Comparison of ENCODE assay signal across 8 mouse cellular contexts in the genomic region with DNA sequence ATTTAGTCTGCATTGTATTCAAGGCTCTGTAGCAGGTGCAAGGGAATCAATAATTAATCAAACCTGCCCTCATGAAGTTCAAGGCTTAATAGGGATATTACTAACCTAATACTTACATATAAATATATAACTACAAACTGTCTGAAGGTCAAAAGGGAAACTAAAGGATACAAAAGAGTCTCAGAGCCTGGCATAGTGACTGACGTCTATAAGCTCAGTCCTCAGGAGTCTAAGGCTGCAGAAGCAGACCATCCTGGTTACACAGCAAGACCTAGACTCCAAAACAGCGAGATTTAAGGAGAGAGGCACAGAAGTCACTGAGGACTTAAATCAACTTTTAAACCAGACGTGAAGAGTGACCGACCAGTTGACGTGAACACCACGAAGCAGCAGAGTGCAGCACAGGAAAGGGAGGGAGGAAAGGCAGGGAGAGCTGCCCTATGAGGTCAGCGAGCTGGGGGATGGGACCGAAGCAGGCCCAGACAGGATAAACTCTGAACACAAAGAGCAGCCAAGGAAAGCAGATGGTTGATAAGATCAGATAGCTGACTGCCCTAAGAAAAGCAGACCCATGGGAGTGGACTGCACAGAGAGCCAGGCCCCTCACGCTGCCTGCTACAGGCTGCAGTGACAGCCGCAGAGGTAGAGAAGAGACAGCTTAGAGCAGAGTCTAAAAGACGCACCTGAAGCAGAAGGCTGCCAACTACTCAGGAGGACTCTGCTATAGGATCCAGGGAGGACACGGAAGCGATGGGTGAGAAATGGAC. TPM values are rescaled to one million over a fixed set of nuclear protein-coding genes. Genes with fewer than 3 reads are reported as not detected.
DNase-seq lines count a peak whose midpoint lies in the region; ATAC-seq lines count a peak whose summit lies in the region.

No protein-coding gene starts in this region.

- 40% methylated on average over 13 of the region's 13 CpGs for WGBS in forebrain, embryonic 11.5 days

- no peaks in the 10 kb centered on the region for H3K9me3 ChIP-seq in forebrain, embryonic 11.5 days (ENCODE audit: control insufficient read depth, low read length)

- no peaks in the 10 kb centered on the region for H3K27me3 ChIP-seq in forebrain, embryonic 11.5 days (ENCODE audit: control insufficient read depth, insufficient read depth, low read length)

- H3K9ac ChIP-seq in forebrain, embryonic 11.5 days (ENCODE audit: low read length) = peak overlapping the region; percentile 21; the same call in 1 of the 2 replicates

- H3K4me3 ChIP-seq in forebrain, embryonic 11.5 days (ENCODE audit: low read depth, low read length) = no peak overlapping the region

- intact Hi-C loops in heart, postnatal 14 days (cut with DNase I) = loop anchor here (5.0 kb wide), 1 partner anchor 48 kb away; a partner anchor contains a TSS

- no peak overlapping the region for H3K27ac ChIP-seq in forebrain, embryonic 11.5 days (ENCODE audit: low read depth, low read length)

- no peaks in the 10 kb centered on the region for H3K36me3 ChIP-seq in forebrain, embryonic 11.5 days (ENCODE audit: control insufficient read depth, insufficient read depth, low read length)

- peak; percentile 69 to 77 for DNase-seq in cerebellum, postnatal 10 days
- no peak for DNase-seq in forebrain, embryonic 11.5 days (ENCODE audit: low spot score)
- peak; percentile 54 to 63 for DNase-seq in heart, postnatal 14 days
- DNase-seq in kidney, postnatal 25 days = peak; percentile 79 to 89
- DNase-seq in yolk sac, embryonic 10.5 days (ENCODE audit: low spot score) = peak; percentile 89
- no peak for DNase-seq in left cerebral cortex, adult 18-20 months (ENCODE audit: low spot score in 2 of 2)
- DNase-seq in testis, postnatal 10 days (ENCODE audit: low spot score) = no peak

- H3K4me1 ChIP-seq in forebrain, embryonic 11.5 days (replicated peaks; ENCODE audit: control insufficient read depth, insufficient read depth, low read length) = peaks cover 4% of the 10 kb centered on the region; the same call in 1 of the 2 replicates

- no peak overlapping the region for H3K4me2 ChIP-seq in forebrain, embryonic 11.5 days (ENCODE audit: low read depth, low read length, severe bottlenecking)

- ATAC-seq in forebrain, embryonic 11.5 days (replicated peaks; ENCODE audit: low FRiP score) = peak; percentile 63
- peak; percentile 59 for ATAC-seq in megakaryocyte progenitor cell, adult 5-6 weeks (replicated peaks; ENCODE audit: poor library complexity)

RNA-seq across cellular contexts. Expression of a gene that starts 48.7 kb away (rescaled TPM):
- 9.2 and 9.4 TPM in 2 replicates for polyA plus RNA-seq in forebrain, embryonic 11.5 days (2014; fragmentation: Nextera tagmentation; extraction: Ambion mirVana)
- 10 to 100 TPM; 13.9 to 15.9 TPM for total RNA-seq in heart, postnatal 14 days (2021)
- 8.0 and 11.2 TPM in 2 replicates for total RNA-seq in megakaryocyte progenitor cell, adult 5-6 weeks (2015)
- 7.1 and 7.8 TPM in 2 replicates for total RNA-seq in megakaryocyte progenitor cell, adult 5-6 weeks (2017)
- total RNA-seq in left cerebral cortex, adult 18-20 months (2021) = 10 to 100 TPM; 18.2 to 18.5 TPM

Comparison
In these comparisons a context has a peak if more than half of its experiments do, and no peak if none do; other contexts are left out.
1. DNase-seq: peak in cerebellum, postnatal 10 days (2 of 2), heart, postnatal 14 days (2 of 2), kidney, postnatal 25 days (2 of 2) and yolk sac, embryonic 10.5 days (single experiment); none in forebrain, embryonic 11.5 days (single experiment), left cerebral cortex, adult 18-20 months (0 of 2) and testis, postnatal 10 days (single experiment).